ENCODE assay signal across 1 mouse cellular context in the genomic region with DNA sequence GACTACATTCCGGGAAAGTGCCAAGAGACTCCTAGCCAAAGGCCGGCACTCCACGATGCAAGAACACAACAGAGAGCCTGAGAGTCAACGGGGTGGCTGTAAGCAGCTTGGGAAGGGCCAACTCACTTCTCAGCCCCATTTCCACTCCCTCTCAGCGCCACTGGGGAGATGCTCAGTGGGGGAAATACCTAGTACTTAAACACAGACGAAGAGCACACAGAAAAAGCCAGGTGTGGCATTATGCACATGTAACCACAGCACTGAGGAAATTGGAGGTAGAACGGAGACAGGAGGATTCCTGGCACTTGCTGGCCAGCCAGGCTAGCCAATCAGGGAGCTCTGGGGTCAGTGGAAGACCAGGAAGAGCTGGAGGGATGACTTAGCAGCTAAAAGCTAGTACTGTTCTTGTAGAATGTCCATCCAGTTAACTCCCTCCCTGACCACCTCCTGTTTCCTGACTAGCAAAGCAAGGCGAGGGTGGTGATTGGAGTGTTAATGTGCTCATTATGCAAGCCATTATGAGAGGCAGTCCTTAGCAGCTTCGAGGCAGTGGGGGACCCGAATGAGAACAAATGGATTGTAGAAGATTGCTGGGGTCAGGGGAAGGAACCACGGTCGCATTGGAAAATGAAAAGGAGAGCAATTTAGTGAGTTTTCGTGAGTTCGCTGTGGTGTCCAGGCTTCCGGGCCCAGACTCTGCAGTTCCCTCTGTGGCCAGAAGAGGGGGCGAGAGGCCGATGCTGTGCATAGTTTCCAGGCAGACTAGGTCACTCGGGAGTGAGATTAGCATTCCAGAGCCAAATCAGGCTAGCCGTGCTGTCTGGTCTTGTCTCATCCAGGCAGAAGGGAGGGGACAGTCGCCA.
TF ChIP-seq lines count a peak whose summit lies in the region.

No protein-coding gene starts in this region.

TF ChIP-seq in CH12.LX, 34 proteins besides CTCF, POLR2A, EP300 and RAD21:
- no peak for TF ChIP-seq TBP (conservative IDR thresholded peaks at IDR 0.05; ENCODE audit: low read depth, low read length)
- no peak for TF ChIP-seq ZKSCAN1 (IDR thresholded peaks at IDR 0.05; ENCODE audit: borderline replicate concordance, low read depth, low read length)
- 0 out of 2 replicates have a peak, but pooled peaks have one; percentile 25 for TF ChIP-seq MXI1 (IDR thresholded peaks at IDR 0.05; ENCODE audit: low read depth, low read length)
- TF ChIP-seq E2F4 (IDR thresholded peaks at IDR 0.05; ENCODE audit: insufficient replicate concordance, low read depth, low read length), result no peak
- no peak for TF ChIP-seq RCOR1 (conservative IDR thresholded peaks at IDR 0.05; ENCODE audit: low read depth, low read length)
- no peak for TF ChIP-seq UBTF (IDR thresholded peaks at IDR 0.05; ENCODE audit: low read depth, low read length)
- peak; percentile 21; the same call in 1 of the 2 replicates for TF ChIP-seq IRF4 (IDR thresholded peaks at IDR 0.05; ENCODE audit: low read depth, low read length)
- no peak for TF ChIP-seq ZMIZ1 (IDR thresholded peaks at IDR 0.05; ENCODE audit: low read depth, low read length)
- no peak for TF ChIP-seq JUN (IDR thresholded peaks at IDR 0.05; ENCODE audit: insufficient read depth, low read depth, low read length)
- TF ChIP-seq GABPA (IDR thresholded peaks at IDR 0.05; ENCODE audit: insufficient replicate concordance, low read depth, low read length), result no peak
- TF ChIP-seq MYC (IDR thresholded peaks at IDR 0.05; ENCODE audit: low read depth, low read length), result 0 out of 2 replicates have a peak, but pooled peaks have one; percentile 16
- TF ChIP-seq MAFK (IDR thresholded peaks at IDR 0.05; ENCODE audit: insufficient replicate concordance, low read length), result no peak
- peak; percentile 39; the same call in 1 of the 2 replicates for TF ChIP-seq TCF12 (IDR thresholded peaks at IDR 0.05; ENCODE audit: low read depth, low read length)
- TF ChIP-seq KAT2A (IDR thresholded peaks at IDR 0.05; ENCODE audit: insufficient replicate concordance, low read length), result no peak
- no peak for TF ChIP-seq PAX5 (IDR thresholded peaks at IDR 0.05; ENCODE audit: low read length)
- TF ChIP-seq ETS1 (conservative IDR thresholded peaks at IDR 0.05; ENCODE audit: low read depth, low read length), result 0 out of 2 replicates have a peak, but pooled peaks have one; percentile 27
- TF ChIP-seq CHD2 (IDR thresholded peaks at IDR 0.05; ENCODE audit: low read length), result no peak
- peak; percentile 68 for TF ChIP-seq ELF1 (IDR thresholded peaks at IDR 0.05; ENCODE audit: low read depth, low read length)
- peak; percentile 58 for TF ChIP-seq NELFE (IDR thresholded peaks at IDR 0.05; ENCODE audit: low read depth, low read length)
- TF ChIP-seq ZC3H11A (IDR thresholded peaks at IDR 0.05; ENCODE audit: low read depth, low read length), result no peak
- TF ChIP-seq MAZ (IDR thresholded peaks at IDR 0.05; ENCODE audit: low read depth, low read length), result no peak
- TF ChIP-seq BHLHE40 (IDR thresholded peaks at IDR 0.05; ENCODE audit: low read depth, low read length), result no peak
- TF ChIP-seq NRF1 (IDR thresholded peaks at IDR 0.05; ENCODE audit: low read depth, low read length), result no peak
- TF ChIP-seq SMC3 (IDR thresholded peaks at IDR 0.05; ENCODE audit: low read depth, low read length), result peak; percentile 64
- no peak for TF ChIP-seq HCFC1 (IDR thresholded peaks at IDR 0.05; ENCODE audit: low read depth, low read length)
- no peak for TF ChIP-seq USF1 (IDR thresholded peaks at IDR 0.05; ENCODE audit: low read depth, low read length)
- no peak for TF ChIP-seq JUND (conservative IDR thresholded peaks at IDR 0.05; ENCODE audit: low read depth, low read length)
